Mouse (Mus musculus) lung, postnatal 36 days (tissue): Measurements from ENCODE around the gene Vmn2r118.

Experiments used
- DNase-seq: peaks from one replicate; pipeline ENCODE4 v3.0.0; 2022; ENCODE audit warnings: mixed read lengths

Vmn2r118 gene

GRCm38 (mm10) chr17:55625092-55625491 is at the start of gene Vmn2r118:
Vmn2r118 (minus strand) TSS chr17:55625192.
- DNase-seq = no peak

DNA sequence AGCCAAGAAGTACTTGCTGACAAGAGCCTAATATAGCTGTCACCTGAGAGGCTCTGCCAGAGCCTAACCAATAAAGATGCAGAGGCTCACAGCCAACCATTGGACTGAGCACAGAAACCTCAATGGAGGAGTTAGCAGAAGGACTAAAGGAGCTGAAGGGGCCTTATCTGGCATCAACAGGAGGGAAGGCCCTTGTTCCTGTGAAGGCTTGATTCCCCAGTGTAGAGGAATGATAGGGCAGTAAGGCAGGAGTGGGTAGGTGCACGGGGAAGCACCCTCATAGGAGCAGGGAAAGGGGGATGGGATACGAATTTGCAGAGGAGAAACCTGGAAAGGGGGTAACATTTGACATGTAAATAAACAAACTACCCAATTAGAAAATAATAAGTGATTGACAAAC is 36.1 kb upstream of the Vmn2r118 start:
- DNase-seq = no peak

DNA sequence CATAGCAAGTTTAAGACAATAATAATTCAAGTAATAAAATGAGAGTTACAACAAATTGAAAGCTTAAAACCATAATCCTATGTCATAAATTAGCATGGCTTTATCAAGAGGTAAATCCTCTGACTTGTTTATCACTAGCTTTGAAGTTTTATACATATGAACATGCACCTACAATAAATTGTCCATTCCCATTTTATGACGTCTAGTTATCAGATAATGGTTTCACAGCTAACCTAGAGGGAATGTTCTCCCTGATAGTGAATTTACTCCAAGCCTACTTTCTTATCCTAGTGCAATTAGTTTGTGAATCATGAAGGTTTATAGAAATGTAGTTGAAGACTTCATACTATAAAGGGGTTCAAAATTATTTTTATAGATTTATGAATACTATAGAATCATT is 34.2 kb downstream of the Vmn2r118 start:
- no peak for DNase-seq

DNA sequence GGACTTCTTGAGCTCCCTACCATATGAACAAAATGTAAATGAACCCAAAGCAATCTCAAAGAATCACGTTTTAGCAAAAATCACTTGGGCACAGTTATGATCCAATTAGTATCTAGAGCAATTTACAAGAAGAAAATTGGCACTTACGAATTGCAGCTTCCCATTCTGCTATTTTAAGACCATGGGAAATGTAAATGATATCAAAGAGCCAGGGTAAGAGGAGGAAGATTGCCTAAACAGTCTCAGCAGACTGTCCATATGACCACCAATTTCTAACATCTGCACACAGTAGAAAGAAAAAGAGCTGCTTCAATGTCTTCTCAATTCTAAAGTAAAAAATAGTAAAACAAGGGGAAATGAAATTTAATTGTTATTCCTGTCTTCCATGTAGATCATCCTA is 63.2 kb downstream of the Vmn2r118 start:
- DNase-seq = no peak

DNA sequence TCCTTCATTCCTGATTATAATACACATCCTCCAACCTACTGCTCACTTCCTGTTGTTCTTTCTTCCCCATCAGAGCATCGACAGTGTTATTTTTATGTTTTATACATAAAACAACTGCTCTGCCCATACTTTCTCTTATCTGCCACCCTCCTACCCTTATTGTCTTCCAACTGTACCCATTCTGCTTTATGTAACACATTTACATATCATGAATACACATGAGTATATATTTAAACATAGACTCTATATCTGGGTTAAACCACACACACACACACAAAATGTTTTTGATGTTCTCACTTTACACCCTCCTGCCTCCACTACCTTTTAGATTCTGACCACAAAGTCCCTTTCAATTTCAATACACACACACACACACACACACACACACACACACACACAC is 76.5 kb downstream of the Vmn2r118 start:
- no peak for DNase-seq
